Mouse (Mus musculus) heart, postnatal 36 days (tissue): ENCODE measurements at regions not wholly inside any gene's neighbourhood (a gene's known extent, or its start where the extent isn't known, plus 50 kb on each side); places are given as distances from the start of the nearest gene placed in this dataset.
A peak's percentile ranks its signal among the peaks of the same experiment; 100 is the strongest.

ENCODE experiments used
- DNase-seq, 2 experiments: peaks; one replicate each; pipeline ENCODE4 v3.0.0; 2021 to 2022
- intact Hi-C: fragments of 180-260 bp; cut with DNase I; formaldehyde crosslinking; loops from one replicate; pipeline ENCODE4 v1.15.1; 2025

- DNase-seq = no peak
- intact Hi-C loops = loop anchor here (5.0 kb wide), 1 partner anchor 868 kb away; no protein-coding TSS in a partner anchor
Measured at GRCm38 (mm10) chr13:35079685-35080084, 52.8 kb upstream of the Eci2 start.

- no peak for DNase-seq
- intact Hi-C loops = no loop called here
Measured at GRCm38 (mm10) chr13:35085386-35085785, 58.5 kb upstream of the Eci2 start.

GRCm38 (mm10) chr13:35087246-35088040 is 60.5 kb upstream of the Eci2 start:
- DNase-seq = peak in 1 of 2 experiments; percentile 29

GRCm38 (mm10) chr13:35091155-35091554 is 64.3 kb upstream of the Eci2 start:
- DNase-seq = no peak
- intact Hi-C loops = no loop called here

More at GRCm38 (mm10) chr13:35087246-35088040, 60.5 kb upstream of the Eci2 start:
- intact Hi-C loops = no loop called here

- intact Hi-C loops = no loop called here
- no peak for DNase-seq
Measured at GRCm38 (mm10) chr13:35119782-35120181, 92.9 kb upstream of the Eci2 start.

- intact Hi-C loops = no loop called here
- no peak for DNase-seq
Measured at GRCm38 (mm10) chr13:35129475-35129874, 102.6 kb upstream of the Eci2 start.

- DNase-seq = peak; percentile 16 to 43
- intact Hi-C loops = no loop called here
Measured at GRCm38 (mm10) chr13:35131272-35132185, 104.6 kb upstream of the Eci2 start.

GRCm38 (mm10) chr13:35151629-35152028 is 124.7 kb upstream of the Eci2 start:
- no peak for DNase-seq
- intact Hi-C loops = no loop called here

GRCm38 (mm10) chr13:35159456-35159855 is 132.6 kb upstream of the Eci2 start:
- no peak for DNase-seq
- intact Hi-C loops = no loop called here

GRCm38 (mm10) chr13:35160767-35161166 is 133.9 kb upstream of the Eci2 start:
- DNase-seq = no peak
- intact Hi-C loops = no loop called here

- intact Hi-C loops = no loop called here
- peak; percentile 18 to 35 for DNase-seq
Measured at GRCm38 (mm10) chr13:35166080-35166479, 139.2 kb upstream of the Eci2 start.

GRCm38 (mm10) chr13:35166831-35167541 is 140.1 kb upstream of the Eci2 start:
- DNase-seq = peak; percentile 15 to 16
- intact Hi-C loops = no loop called here

- intact Hi-C loops = no loop called here
Measured at GRCm38 (mm10) chr13:35171562-35172254, 144.8 kb upstream of the Eci2 start.

GRCm38 (mm10) chr13:35173522-35173921 is 146.6 kb upstream of the Eci2 start:
- DNase-seq = no peak
- intact Hi-C loops = no loop called here

More at GRCm38 (mm10) chr13:35171562-35172254, 144.8 kb upstream of the Eci2 start:
- no peak for DNase-seq

GRCm38 (mm10) chr13:35175587-35175986 is 148.7 kb upstream of the Eci2 start:
- no peak for DNase-seq
- intact Hi-C loops = no loop called here

GRCm38 (mm10) chr13:35177305-35177704 is 150.4 kb upstream of the Eci2 start:
- intact Hi-C loops = no loop called here

GRCm38 (mm10) chr13:35189028-35189711 is 162.3 kb upstream of the Eci2 start:
- DNase-seq = peak; percentile 27 to 31
- intact Hi-C loops = no loop called here

More at GRCm38 (mm10) chr13:35177305-35177704, 150.4 kb upstream of the Eci2 start:
- no peak for DNase-seq

- no peak for DNase-seq
- intact Hi-C loops = no loop called here
Measured at GRCm38 (mm10) chr13:35202069-35202468, 175.2 kb upstream of the Eci2 start.

- intact Hi-C loops = no loop called here
- DNase-seq = no peak
Measured at GRCm38 (mm10) chr13:35208319-35208718, 181.4 kb upstream of the Eci2 start.
